Mouse (Mus musculus): ENCODE measurements around the gene Sobp. TPM values are rescaled to one million over a fixed set of nuclear protein-coding genes. Genes with fewer than 3 reads are reported as not detected.
A peak's percentile ranks its signal among the peaks of the same experiment; 100 is the strongest.

The Sobp gene
- 1.9 and 2.4 TPM in 2 replicates for polyA plus RNA-seq (2014; fragmentation: Nextera tagmentation; extraction: Ambion mirVana)

GRCm38 (mm10) chr10:43174326-43175155 is at the start of gene Sobp, which contains the start of gene 9030612E09Rik:
TSS of gene Sobp (minus strand) at chr10:43174530.
TSS of gene 9030612E09Rik (plus strand) at chr10:43174704.
- Histone ChIP-seq H3K9me3 (replicated peaks; ENCODE audit: control insufficient read depth, low read length) (no peaks in the 10 kb centered on the region), H3K27ac (ENCODE audit: low read depth, low read length) (peak within 1 kb of the TSS; percentile 32), H3K4me1 (ENCODE audit: control insufficient read depth, insufficient read depth, low read length) (peaks cover 12% of the 10 kb centered on the region), H3K4me2 (peak within 1 kb of the TSS; percentile 85), H3K27me3 (ENCODE audit: control insufficient read depth, insufficient read depth, low read length) (peaks cover 26% of the 10 kb centered on the region), H3K9ac (ENCODE audit: low read depth, low read length) (peak within 1 kb of the TSS; percentile 77), H3K4me3 (ENCODE audit: low read depth, low read length) (peak within 1 kb of the TSS; percentile 73), H3K36me3 (ENCODE audit: control insufficient read depth, insufficient read depth, low read length) (no peaks in the 10 kb centered on the region)
- peak; percentile 65 for ATAC-seq (replicated peaks; ENCODE audit: insufficient number of reproducible peaks, low FRiP score, low TSS enrichment)
- WGBS (ENCODE audit: insufficient replicate concordance), result 1% methylated on average over 77 of the region's 91 CpGs

GRCm38 (mm10) chr10:43223391-43223790 is 49.1 kb upstream of the Sobp start:
- Histone ChIP-seq H3K4me1 (ENCODE audit: control insufficient read depth, insufficient read depth, low read length) (peaks cover 7% of the 10 kb centered on the region), H3K9me3 (replicated peaks; ENCODE audit: control insufficient read depth, low read length) (no peaks in the 10 kb centered on the region), H3K9ac (ENCODE audit: low read depth, low read length) (no peak overlapping the region), H3K27ac (ENCODE audit: low read depth, low read length) (no peak overlapping the region), H3K4me3 (ENCODE audit: low read depth, low read length) (no peak overlapping the region), H3K27me3 (ENCODE audit: control insufficient read depth, insufficient read depth, low read length) (no peaks in the 10 kb centered on the region), H3K4me2 (no peak overlapping the region), H3K36me3 (ENCODE audit: control insufficient read depth, insufficient read depth, low read length) (no peaks in the 10 kb centered on the region)
- ATAC-seq (replicated peaks; ENCODE audit: insufficient number of reproducible peaks, low FRiP score, low TSS enrichment), result no peak
- whole genome bisulfite sequencing (ENCODE audit: insufficient replicate concordance), result 84% methylated on average over 2 of the region's 2 CpGs

GRCm38 (mm10) chr10:43221659-43222058 is 47.3 kb upstream of the Sobp start:
- Histone ChIP-seq H3K27ac (ENCODE audit: low read depth, low read length) (peak overlapping the region; percentile 92), H3K9me3 (replicated peaks; ENCODE audit: control insufficient read depth, low read length) (no peaks in the 10 kb centered on the region), H3K27me3 (ENCODE audit: control insufficient read depth, insufficient read depth, low read length) (no peaks in the 10 kb centered on the region), H3K4me1 (ENCODE audit: control insufficient read depth, insufficient read depth, low read length) (peaks cover 7% of the 10 kb centered on the region), H3K4me3 (ENCODE audit: low read depth, low read length) (peak overlapping the region; percentile 92), H3K9ac (ENCODE audit: low read depth, low read length) (peak overlapping the region; percentile 97), H3K4me2 (peak overlapping the region; percentile 92), H3K36me3 (ENCODE audit: control insufficient read depth, insufficient read depth, low read length) (no peaks in the 10 kb centered on the region)
- 0 out of 2 replicates have a peak, but pooled peaks have one; percentile 16 for ATAC-seq (replicated peaks; ENCODE audit: insufficient number of reproducible peaks, low FRiP score, low TSS enrichment)
- under 1% methylated on average over 25 of the region's 25 CpGs for WGBS (ENCODE audit: insufficient replicate concordance)

GRCm38 (mm10) chr10:43220910-43221625 is 46.7 kb upstream of the Sobp start, which contains the start of gene Pdss2:
TSS of gene Pdss2 (plus strand) at chr10:43221486.
- H3K36me3 ChIP-seq (ENCODE audit: control insufficient read depth, insufficient read depth, low read length), result no peaks in the 10 kb centered on the region
- peak within 1 kb of the TSS; percentile 97 for H3K9ac ChIP-seq (ENCODE audit: low read depth, low read length)
- peaks cover 7% of the 10 kb centered on the region for H3K4me1 ChIP-seq (ENCODE audit: control insufficient read depth, insufficient read depth, low read length)
- peak within 1 kb of the TSS; percentile 92 for H3K27ac ChIP-seq (ENCODE audit: low read depth, low read length)
- under 1% methylated on average over 50 of the region's 50 CpGs for whole genome bisulfite sequencing (ENCODE audit: insufficient replicate concordance)
- no peaks in the 10 kb centered on the region for H3K27me3 ChIP-seq (ENCODE audit: control insufficient read depth, insufficient read depth, low read length)
- H3K9me3 ChIP-seq (replicated peaks; ENCODE audit: control insufficient read depth, low read length), result no peaks in the 10 kb centered on the region
- peak within 1 kb of the TSS; percentile 92 for H3K4me3 ChIP-seq (ENCODE audit: low read depth, low read length)
- peak within 1 kb of the TSS; percentile 92 for H3K4me2 ChIP-seq
- peak; percentile 94 for ATAC-seq (replicated peaks; ENCODE audit: insufficient number of reproducible peaks, low FRiP score, low TSS enrichment)

- H3K36me3 ChIP-seq (ENCODE audit: control insufficient read depth, insufficient read depth, low read length), result no peaks in the 10 kb centered on the region
- WGBS (ENCODE audit: insufficient replicate concordance), result 21% methylated on average over 7 of the region's 7 CpGs
- no peaks in the 10 kb centered on the region for H3K27me3 ChIP-seq (ENCODE audit: control insufficient read depth, insufficient read depth, low read length)
- peak overlapping the region; percentile 97 for H3K9ac ChIP-seq (ENCODE audit: low read depth, low read length)
- peak overlapping the region; percentile 92 for H3K4me2 ChIP-seq
- ATAC-seq (replicated peaks; ENCODE audit: insufficient number of reproducible peaks, low FRiP score, low TSS enrichment), result no peak
- peak overlapping the region; percentile 92 for H3K4me3 ChIP-seq (ENCODE audit: low read depth, low read length)
- H3K9me3 ChIP-seq (replicated peaks; ENCODE audit: control insufficient read depth, low read length), result no peaks in the 10 kb centered on the region
- H3K4me1 ChIP-seq (ENCODE audit: control insufficient read depth, insufficient read depth, low read length), result peaks cover 7% of the 10 kb centered on the region
- H3K27ac ChIP-seq (ENCODE audit: low read depth, low read length), result peak overlapping the region; percentile 92
Observed at GRCm38 (mm10) chr10:43220479-43220878, 46.1 kb upstream of the Sobp start.

- Histone ChIP-seq H3K9me3 (replicated peaks; ENCODE audit: control insufficient read depth, low read length) (no peaks in the 10 kb centered on the region), H3K4me1 (ENCODE audit: control insufficient read depth, insufficient read depth, low read length) (peaks cover 7% of the 10 kb centered on the region), H3K27me3 (ENCODE audit: control insufficient read depth, insufficient read depth, low read length) (no peaks in the 10 kb centered on the region), H3K27ac (ENCODE audit: low read depth, low read length) (no peak overlapping the region), H3K4me2 (no peak overlapping the region), H3K4me3 (ENCODE audit: low read depth, low read length) (no peak overlapping the region), H3K9ac (ENCODE audit: low read depth, low read length) (no peak overlapping the region), H3K36me3 (ENCODE audit: control insufficient read depth, insufficient read depth, low read length) (no peaks in the 10 kb centered on the region)
- 86% methylated on average over 13 of the region's 13 CpGs for WGBS (ENCODE audit: insufficient replicate concordance)
- ATAC-seq (replicated peaks; ENCODE audit: insufficient number of reproducible peaks, low FRiP score, low TSS enrichment), result no peak
Observed at GRCm38 (mm10) chr10:43217361-43217900, 43.1 kb upstream of the Sobp start.

GRCm38 (mm10) chr10:43211866-43212265 is 37.5 kb upstream of the Sobp start:
- no peak overlapping the region for H3K4me3 ChIP-seq (ENCODE audit: low read depth, low read length)
- no peak overlapping the region for H3K27ac ChIP-seq (ENCODE audit: low read depth, low read length)
- H3K9ac ChIP-seq (ENCODE audit: low read depth, low read length), result no peak overlapping the region
- 33% methylated on average over 6 of the region's 6 CpGs for WGBS (ENCODE audit: insufficient replicate concordance)
- H3K36me3 ChIP-seq (ENCODE audit: control insufficient read depth, insufficient read depth, low read length), result no peaks in the 10 kb centered on the region
- H3K9me3 ChIP-seq (replicated peaks; ENCODE audit: control insufficient read depth, low read length), result no peaks in the 10 kb centered on the region
- no peak overlapping the region for H3K4me2 ChIP-seq
- no peaks in the 10 kb centered on the region for H3K27me3 ChIP-seq (ENCODE audit: control insufficient read depth, insufficient read depth, low read length)
- ATAC-seq (replicated peaks; ENCODE audit: insufficient number of reproducible peaks, low FRiP score, low TSS enrichment), result no peak
- no peaks in the 10 kb centered on the region for H3K4me1 ChIP-seq (ENCODE audit: control insufficient read depth, insufficient read depth, low read length)

- H3K36me3 ChIP-seq (ENCODE audit: control insufficient read depth, insufficient read depth, low read length), result no peaks in the 10 kb centered on the region
- H3K9me3 ChIP-seq (replicated peaks; ENCODE audit: control insufficient read depth, low read length), result no peaks in the 10 kb centered on the region; the same call in 1 of the 2 replicates
- no peaks in the 10 kb centered on the region for H3K27me3 ChIP-seq (ENCODE audit: control insufficient read depth, insufficient read depth, low read length)
- no peak overlapping the region for H3K27ac ChIP-seq (ENCODE audit: low read depth, low read length)
- 75% methylated on average over 3 of the region's 3 CpGs for WGBS (ENCODE audit: insufficient replicate concordance)
- no peak overlapping the region for H3K4me2 ChIP-seq
- no peak overlapping the region for H3K4me3 ChIP-seq (ENCODE audit: low read depth, low read length)
- H3K9ac ChIP-seq (ENCODE audit: low read depth, low read length), result no peak overlapping the region
- no peaks in the 10 kb centered on the region for H3K4me1 ChIP-seq (ENCODE audit: control insufficient read depth, insufficient read depth, low read length)
- ATAC-seq (replicated peaks; ENCODE audit: insufficient number of reproducible peaks, low FRiP score, low TSS enrichment), result no peak
Observed at GRCm38 (mm10) chr10:43203865-43204264, 29.5 kb upstream of the Sobp start.

Data from heart, embryonic 11.5 days (tissue).